Mouse (Mus musculus) kidney, postnatal 4 days (tissue): ENCODE measurements at regions not wholly inside any gene's neighbourhood (a gene's known extent, or its start where the extent isn't known, plus 50 kb on each side); places are given as distances from the start of the nearest gene placed in this dataset.
A peak's percentile ranks its signal among the peaks of the same experiment; 100 is the strongest.

Experiments used
- DNase-seq, 2 experiments: peaks; one replicate each; pipeline ENCODE4 v3.0.0; 2021; ENCODE audit warnings: mixed read lengths in 2 of 2

GRCm38 (mm10) chr1:25921184-25921583 is 91.7 kb upstream of the Adgrb3 start:
- DNase-seq, result no peak

GRCm38 (mm10) chr1:25894169-25894568 is 64.7 kb upstream of the Adgrb3 start:
- no peak for DNase-seq

GRCm38 (mm10) chr1:25892970-25893369 is 63.5 kb upstream of the Adgrb3 start:
- DNase-seq, result no peak

GRCm38 (mm10) chr1:25892026-25892739 is 62.7 kb upstream of the Adgrb3 start:
- DNase-seq, result peak; percentile 1 to 4

- no peak for DNase-seq
These were observed 58.5 kb upstream of the Adgrb3 start for GRCm38 (mm10) chr1:25888004-25888403.

GRCm38 (mm10) chr1:25885049-25885448 is 55.5 kb upstream of the Adgrb3 start:
- no peak for DNase-seq
